Mouse (Mus musculus): Measurements from ENCODE around the gene Dctn3.

DNA sequence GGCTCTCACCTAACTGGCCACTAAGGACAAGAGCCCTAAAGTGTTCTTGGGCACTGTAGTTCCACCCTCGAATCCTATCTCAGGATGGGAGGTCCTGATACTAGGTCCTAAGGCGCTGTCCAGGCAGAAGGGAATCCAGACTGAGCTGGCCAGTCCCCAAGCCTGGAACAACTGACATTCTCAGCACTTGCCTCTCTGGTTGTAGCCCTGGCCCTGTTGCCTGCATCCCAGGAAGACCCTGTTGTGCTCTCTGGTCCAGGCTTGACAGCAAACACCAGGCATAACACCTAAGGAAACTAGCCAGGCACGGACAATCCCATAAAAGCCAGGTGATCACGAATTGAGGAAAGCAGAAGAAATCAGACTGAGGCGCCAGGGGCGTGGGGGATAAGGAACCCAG, 40.2 kb downstream of the Dctn3 start:
- TF ChIP-seq GATA1 (IDR thresholded peaks at IDR 0.05; ENCODE audit: low read length) (no peak), TAL1 (IDR thresholded peaks at IDR 0.05; ENCODE audit: low read length) (no peak)
